Mouse (Mus musculus) megakaryocyte, embryonic 14.5 days (primary cell): ENCODE measurements around the gene Cebpa. TPM values are rescaled to one million over a fixed set of nuclear protein-coding genes. Genes with fewer than 3 reads are reported as not detected.

ENCODE experiments used
- H3K27me3 ChIP-seq: replicated peaks from 2 replicates; pipeline ENCODE3; 2012; ENCODE audit warnings: inconsistent platforms
- H3K36me3 ChIP-seq: replicated peaks from 2 replicates; pipeline ENCODE3; 2012; ENCODE audit warnings: low read length, inconsistent platforms, mixed read lengths
- H3K4me1 ChIP-seq: 2 replicates; pipeline ENCODE4 v1.6.1; 2012; ENCODE audit warnings: inconsistent platforms
- H3K4me3 ChIP-seq: replicated peaks from 2 replicates; pipeline ENCODE3; 2012; ENCODE audit warnings: moderate library complexity, mild to moderate bottlenecking, inconsistent platforms
- H3K9me3 ChIP-seq: 2 replicates; pipeline ENCODE4 v1.6.1; 2012; ENCODE audit warnings: inconsistent platforms
- FLI1 ChIP-seq: IDR thresholded peaks from 2 replicates; pipeline ENCODE4 v1.6.1; 2012; ENCODE audit warnings: low read length, inconsistent platforms, mixed read lengths
- GATA1 ChIP-seq: IDR thresholded peaks from 3 replicates; pipeline ENCODE4 v1.6.1; 2012; ENCODE audit warnings: mixed read lengths, low read length, inconsistent platforms, borderline replicate concordance
- polyA plus RNA-seq: library from polyadenylated mRNA; stranded (reverse); fragments of >175 nt; gene quantifications from 2 replicates; pipeline ENCODE4 v1.2.3, GENCODE M21; 2012; ENCODE audit warnings: low replicate concordance; ENCODE audit not compliant: insufficient read depth

Gene Cebpa
- polyA plus RNA-seq, 1 experiment: 43.6 TPM

DNA sequence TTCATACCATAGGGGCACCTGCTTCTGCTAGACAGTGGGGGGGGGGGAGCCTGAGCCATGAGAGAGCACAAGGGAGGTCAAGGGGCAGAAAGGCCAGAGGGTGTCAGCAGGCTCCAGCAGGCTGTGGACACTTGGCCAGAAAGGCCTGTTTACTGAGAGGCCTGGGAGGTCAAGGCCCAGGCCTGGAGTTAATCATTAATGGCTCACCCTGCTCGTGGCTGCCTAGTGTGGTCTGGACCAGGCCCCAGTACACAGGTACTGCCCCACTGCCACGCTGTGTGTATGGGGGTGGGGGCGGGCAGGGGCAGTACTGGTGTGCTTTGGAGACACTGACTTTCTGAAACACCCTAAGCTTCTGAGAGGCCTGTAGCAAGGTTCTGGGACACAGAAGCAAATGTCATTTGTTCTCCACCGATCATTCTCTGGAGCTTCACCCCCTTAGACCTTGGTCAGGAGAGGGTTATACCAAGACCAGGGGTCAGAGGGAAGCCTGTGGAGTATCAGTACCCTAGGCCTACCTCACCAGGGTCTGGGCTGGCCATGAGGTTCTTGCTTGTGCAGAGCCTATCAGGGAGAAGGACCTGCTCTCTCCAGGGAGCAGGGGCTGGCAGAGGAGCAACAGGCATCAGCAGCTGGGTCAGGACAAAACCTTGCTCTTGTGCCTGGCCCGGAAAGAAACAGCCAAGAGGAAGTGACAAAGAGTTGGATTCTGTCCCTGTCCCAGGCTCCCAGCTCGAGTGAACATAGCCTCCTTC, 24.9 kb downstream of the Cebpa start:
- Histone ChIP-seq H3K4me3 (no peak overlapping the region), H3K4me1 (peaks cover 15% of the 10 kb centered on the region), H3K36me3 (no peaks in the 10 kb centered on the region), H3K9me3 (no peaks in the 10 kb centered on the region), H3K27me3 (peaks cover 84% of the 10 kb centered on the region)
- TF ChIP-seq FLI1 (no peak), GATA1 (no peak)

DNA sequence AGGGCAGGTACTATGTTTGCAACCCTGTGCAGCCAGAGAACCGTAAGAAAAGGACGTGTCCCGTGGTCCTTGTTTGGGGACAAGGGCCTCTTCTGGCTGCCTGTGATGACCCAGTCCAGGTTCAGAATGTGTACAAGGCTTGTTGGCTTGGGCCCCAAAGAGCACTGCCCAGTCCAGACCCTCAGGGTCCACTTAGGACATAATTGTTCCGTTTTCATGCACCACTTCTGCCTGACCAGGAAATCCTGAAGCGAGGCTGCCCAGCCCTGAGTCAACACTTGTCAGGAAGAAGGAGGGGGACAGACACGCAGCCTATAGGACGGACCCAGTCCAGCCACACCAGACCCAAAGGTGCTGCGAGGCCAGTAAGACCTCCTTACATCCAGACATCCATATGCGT, 26.0 kb downstream of the Cebpa start:
- Histone ChIP-seq H3K36me3 (no peaks in the 10 kb centered on the region), H3K4me3 (peak overlapping the region; percentile 19), H3K27me3 (peaks cover 86% of the 10 kb centered on the region), H3K9me3 (no peaks in the 10 kb centered on the region), H3K4me1 (peaks cover 9% of the 10 kb centered on the region)
- no peak for TF ChIP-seq FLI1
- no peak for TF ChIP-seq GATA1

DNA sequence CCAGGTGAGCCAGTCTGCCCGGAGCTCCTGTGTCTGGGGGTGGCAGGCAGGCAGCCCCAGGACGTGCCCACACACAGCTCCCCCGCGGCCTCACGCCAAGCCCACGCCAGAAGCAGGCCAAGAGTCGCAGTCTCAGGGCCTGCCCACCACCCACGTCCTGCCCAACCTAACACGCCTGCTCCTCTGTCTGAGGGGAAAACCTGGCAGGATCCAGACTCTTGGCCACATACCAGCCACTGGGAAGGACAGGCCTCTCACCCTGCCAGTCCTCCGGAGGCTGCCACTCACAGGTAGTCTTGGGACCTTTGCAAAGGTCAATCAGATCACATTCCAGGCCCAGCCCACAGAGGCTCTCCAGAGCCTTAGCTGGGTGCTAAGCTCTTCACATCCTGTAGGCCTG, 27.2 kb downstream of the Cebpa start:
- H3K9me3 ChIP-seq: no peaks in the 10 kb centered on the region
- TF ChIP-seq GATA1 (no peak), FLI1 (no peak)
- no peaks in the 10 kb centered on the region for H3K36me3 ChIP-seq
- peaks cover 13% of the 10 kb centered on the region for H3K4me1 ChIP-seq
- peaks cover 83% of the 10 kb centered on the region for H3K27me3 ChIP-seq
- H3K4me3 ChIP-seq: no peak overlapping the region

DNA sequence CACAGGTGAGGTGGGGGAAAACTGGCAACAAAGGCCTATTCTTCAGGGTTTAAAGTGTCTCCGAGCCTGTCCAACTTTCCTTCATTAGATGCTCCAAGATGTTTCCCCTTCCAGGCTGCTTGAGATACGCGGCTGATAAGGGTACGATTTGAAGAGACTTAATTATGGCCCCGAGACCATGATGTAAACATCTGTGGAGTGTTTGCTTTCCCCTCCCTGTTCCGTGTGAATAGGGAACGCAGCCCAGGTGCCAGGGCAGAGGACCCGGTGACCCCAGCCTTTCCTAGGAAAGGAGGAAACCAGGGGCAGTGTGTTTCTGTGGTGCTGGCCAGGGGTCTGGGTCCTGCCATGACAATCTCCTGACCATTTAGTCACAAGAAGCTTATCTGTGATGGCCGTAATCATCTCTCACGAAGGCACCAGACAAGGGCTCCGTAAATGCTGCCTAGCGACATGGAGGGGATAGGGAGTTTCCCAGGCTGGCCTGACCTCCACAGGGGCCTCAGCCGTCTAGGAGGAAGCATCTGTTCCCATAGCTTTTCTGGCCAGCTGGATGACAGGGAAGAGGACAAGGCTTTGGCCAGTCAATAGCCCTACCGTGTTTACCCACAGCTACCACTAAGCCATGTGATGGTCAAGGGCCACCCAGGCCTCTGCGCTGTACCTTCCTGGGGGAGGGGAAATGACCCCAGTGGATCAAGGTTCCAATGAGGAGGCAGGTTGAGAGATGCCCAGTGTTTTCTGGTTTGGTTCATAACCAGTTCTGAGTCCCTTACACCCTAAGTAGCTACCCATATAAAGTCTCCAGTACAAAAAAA, 30.7 kb downstream of the Cebpa start:
- TF ChIP-seq FLI1 (no peak), GATA1 (no peak)
- Histone ChIP-seq H3K36me3 (no peaks in the 10 kb centered on the region), H3K9me3 (no peaks in the 10 kb centered on the region), H3K27me3 (peaks cover 91% of the 10 kb centered on the region), H3K4me3 (no peak overlapping the region), H3K4me1 (peaks cover 25% of the 10 kb centered on the region)

DNA sequence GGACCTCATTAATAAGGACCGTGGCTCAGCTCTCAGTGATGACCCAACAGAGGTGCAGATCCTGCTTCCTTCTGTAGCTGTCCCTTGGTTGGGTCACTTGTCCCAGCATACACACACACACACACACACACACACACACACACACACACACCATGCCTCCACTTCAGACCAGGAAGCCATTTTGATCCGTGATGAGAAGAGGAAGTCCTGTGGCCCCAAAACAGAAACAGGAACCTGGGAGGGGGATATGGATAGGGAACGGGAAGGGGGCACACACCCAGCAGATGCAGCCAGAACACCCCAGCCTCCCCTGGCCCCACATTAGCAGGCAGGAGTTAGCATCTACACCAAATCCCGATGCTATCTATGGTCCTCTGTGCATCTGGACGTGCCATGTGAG, 31.8 kb downstream of the Cebpa start:
- H3K4me3 ChIP-seq: peak overlapping the region; percentile 40
- H3K27me3 ChIP-seq: peaks cover 89% of the 10 kb centered on the region
- no peaks in the 10 kb centered on the region for H3K36me3 ChIP-seq
- H3K9me3 ChIP-seq: no peaks in the 10 kb centered on the region
- TF ChIP-seq FLI1: no peak
- no peak for TF ChIP-seq GATA1
- peaks cover 29% of the 10 kb centered on the region for H3K4me1 ChIP-seq

DNA sequence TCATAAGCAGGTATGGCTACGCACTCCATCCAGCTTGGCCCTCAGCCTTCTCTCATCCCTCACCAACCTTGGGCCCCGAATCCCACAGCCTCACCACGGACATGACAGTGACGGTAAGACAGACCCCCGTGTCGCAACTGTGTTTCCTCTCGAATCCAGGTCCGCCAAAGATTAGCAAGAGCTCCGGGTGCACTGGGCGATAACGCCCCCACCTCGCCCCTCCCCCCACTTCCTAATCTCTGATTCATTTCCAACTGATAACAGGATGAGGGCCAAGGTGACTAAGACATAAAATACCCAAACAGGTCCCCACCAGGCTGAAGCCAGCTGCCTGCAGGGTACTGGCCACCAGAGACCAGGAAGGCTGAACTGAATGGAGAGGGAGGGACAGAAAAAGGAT, 35.4 kb downstream of the Cebpa start:
- Histone ChIP-seq H3K27me3 (peaks cover 81% of the 10 kb centered on the region), H3K36me3 (no peaks in the 10 kb centered on the region), H3K9me3 (peaks cover 2% of the 10 kb centered on the region), H3K4me3 (peak overlapping the region; percentile 52), H3K4me1 (peaks cover 48% of the 10 kb centered on the region)
- TF ChIP-seq FLI1 (no peak), GATA1 (no peak)

DNA sequence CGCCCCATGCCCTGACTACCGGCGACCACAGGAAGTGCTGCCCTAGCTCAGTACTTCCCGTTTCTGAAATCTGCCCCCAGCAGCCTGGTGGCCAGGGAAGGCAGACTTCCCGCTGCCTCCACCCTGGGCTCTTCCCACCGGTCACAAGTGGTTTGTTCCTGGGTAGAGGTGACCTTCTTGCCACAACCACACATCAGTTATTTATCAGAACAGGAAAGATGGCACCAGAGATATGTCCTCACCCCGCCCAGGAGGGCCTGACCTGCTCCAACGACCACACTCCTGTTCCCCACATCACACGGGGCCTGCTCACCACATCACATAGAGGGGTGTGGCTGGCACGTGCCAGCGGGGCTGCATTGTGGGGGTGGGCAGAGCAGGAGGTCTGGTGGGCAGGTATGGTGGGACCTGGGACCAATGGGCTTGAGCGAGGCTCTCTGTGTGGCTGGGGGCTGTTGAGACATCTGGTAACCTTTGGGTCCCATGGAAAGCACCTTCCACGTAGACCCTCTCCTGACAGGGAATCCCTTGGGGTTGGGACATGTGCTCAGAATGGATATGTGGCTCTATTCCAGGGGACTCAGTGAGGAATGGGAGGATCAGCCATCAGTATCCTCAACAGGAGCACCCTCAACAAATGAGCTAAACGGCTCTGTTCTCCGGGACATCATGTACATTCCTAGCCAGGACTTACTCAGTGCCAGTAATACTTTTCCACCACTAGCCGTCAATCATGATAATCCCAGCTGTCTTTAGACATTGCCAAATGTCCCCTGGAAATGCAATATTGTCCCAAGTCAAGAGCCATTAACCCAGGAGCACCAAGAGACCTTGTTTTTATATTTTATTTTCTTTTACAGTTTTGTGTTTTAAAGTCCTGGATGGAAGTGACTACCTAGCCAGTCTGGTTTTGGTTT, 37.7 kb downstream of the Cebpa start:
- Histone ChIP-seq H3K27me3 (peaks cover 70% of the 10 kb centered on the region), H3K9me3 (peaks cover 13% of the 10 kb centered on the region), H3K36me3 (no peaks in the 10 kb centered on the region), H3K4me3 (peak overlapping the region; percentile 82), H3K4me1 (peaks cover 38% of the 10 kb centered on the region)
- TF ChIP-seq FLI1 (no peak), GATA1 (no peak)

DNA sequence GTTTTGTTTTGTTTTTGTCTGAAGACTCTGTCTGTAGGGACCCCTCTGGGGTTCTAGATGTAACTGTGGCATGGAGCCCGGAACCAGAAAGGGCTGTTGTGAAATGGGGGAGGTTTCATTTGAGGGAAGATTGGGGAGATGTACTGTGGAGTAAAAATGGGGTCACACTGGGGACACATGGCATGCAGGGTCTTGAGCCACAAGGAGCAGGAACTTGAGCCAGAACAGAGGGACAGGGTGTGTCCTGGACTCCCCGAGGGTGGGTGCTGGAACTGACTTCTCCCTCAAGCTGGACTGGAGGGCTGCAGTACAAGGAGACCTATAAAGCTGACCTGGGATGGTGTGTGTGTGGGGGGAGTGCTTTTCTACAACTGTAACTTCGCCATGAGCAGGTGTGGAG, 38.4 kb downstream of the Cebpa start:
- no peak for TF ChIP-seq GATA1
- TF ChIP-seq FLI1: no peak
- Histone ChIP-seq H3K36me3 (no peaks in the 10 kb centered on the region), H3K27me3 (peaks cover 70% of the 10 kb centered on the region), H3K4me1 (peaks cover 38% of the 10 kb centered on the region), H3K9me3 (peaks cover 14% of the 10 kb centered on the region), H3K4me3 (no peak overlapping the region)

DNA sequence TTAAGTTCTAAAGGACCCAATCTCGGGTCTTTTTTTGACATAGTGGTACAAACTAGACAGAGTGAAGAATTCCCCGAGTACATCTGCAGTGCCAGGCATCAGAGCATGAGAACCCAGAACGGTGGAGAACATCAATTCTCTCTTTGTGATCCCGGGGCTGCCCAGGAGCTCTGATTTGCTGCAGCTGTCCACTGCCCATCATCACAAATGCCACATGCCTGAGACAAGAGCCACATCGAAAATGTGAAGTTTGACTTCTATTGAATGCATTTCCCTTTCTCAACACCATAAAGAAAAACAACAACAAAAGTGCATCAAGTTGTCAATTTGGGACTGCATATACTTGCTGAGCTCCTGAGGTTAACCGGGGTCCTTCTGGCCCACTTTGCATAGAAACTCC, 43.4 kb downstream of the Cebpa start:
- TF ChIP-seq FLI1 (no peak), GATA1 (no peak)
- Histone ChIP-seq H3K27me3 (peaks cover 72% of the 10 kb centered on the region), H3K4me1 (peaks cover 11% of the 10 kb centered on the region), H3K4me3 (no peak overlapping the region), H3K9me3 (peaks cover 21% of the 10 kb centered on the region), H3K36me3 (no peaks in the 10 kb centered on the region)

DNA sequence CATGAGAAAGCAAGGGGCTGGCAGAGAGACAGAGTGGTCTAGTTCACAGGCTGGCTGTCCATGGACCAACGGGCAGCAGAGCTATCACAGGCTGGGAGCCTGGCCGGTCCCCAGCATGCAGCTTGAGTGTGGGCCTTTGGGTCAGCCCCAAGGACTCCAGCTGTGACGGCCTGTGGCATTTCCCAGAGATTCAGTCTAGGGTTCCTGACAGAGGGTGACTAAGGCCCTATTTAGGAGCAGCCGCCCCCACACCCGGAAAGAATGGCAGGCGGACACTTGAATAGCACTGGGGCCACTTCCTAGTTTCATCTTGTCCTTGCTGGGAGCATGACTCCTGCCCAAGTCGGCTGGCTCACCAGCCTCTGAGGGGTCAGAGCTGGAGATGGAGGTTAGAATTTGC, 44.5 kb downstream of the Cebpa start:
- H3K4me1 ChIP-seq: peaks cover 7% of the 10 kb centered on the region
- TF ChIP-seq FLI1: no peak
- TF ChIP-seq GATA1: no peak
- H3K27me3 ChIP-seq: peaks cover 76% of the 10 kb centered on the region
- H3K9me3 ChIP-seq: peaks cover 21% of the 10 kb centered on the region
- no peak overlapping the region for H3K4me3 ChIP-seq
- no peaks in the 10 kb centered on the region for H3K36me3 ChIP-seq
